Mouse (Mus musculus): ENCODE data around the gene Sdhaf2. TPM values are rescaled to one million over a fixed set of nuclear protein-coding genes. Genes with fewer than 3 reads are reported as not detected.

The Sdhaf2 gene
- total and polyA plus RNA-seq, 2 experiments from 2014 or later: 51.1 to 59.5 TPM

GRCm38 (mm10) chr19:10456752-10457483, 69.0 kb downstream of the Sdhaf2 start, which contains the start of gene Lrrc10b:
TSS of gene Lrrc10b (minus strand) at chr19:10457473.
- peak; percentile 77 for TF ChIP-seq CTCF (IDR thresholded peaks at IDR 0.05; ENCODE audit: low read depth)
- 1% methylated on average over 82 of the region's 96 CpGs for WGBS
- no peaks in the 10 kb centered on the region for H3K9me3 ChIP-seq (ENCODE audit: low read length)
- peak within 1 kb of the TSS; percentile 70 for H3K27ac ChIP-seq (ENCODE audit: low read depth, low read length)
- no peaks in the 10 kb centered on the region for H3K4me1 ChIP-seq (ENCODE audit: insufficient read depth)
- no peaks in the 10 kb centered on the region for H3K36me3 ChIP-seq (ENCODE audit: insufficient read depth)
- peak within 1 kb of the TSS; percentile 73 for H3K4me2 ChIP-seq (ENCODE audit: low read depth)
- peak within 1 kb of the TSS; percentile 51 for H3K4me3 ChIP-seq (ENCODE audit: low read depth, low read length)
- ATAC-seq (peak; percentile 81), DNase-seq (peak; percentile 90)
- H3K27me3 ChIP-seq (ENCODE audit: insufficient read depth, low read length): peaks cover 32% of the 10 kb centered on the region
- peak within 1 kb of the TSS; percentile 57 for H3K9ac ChIP-seq

GRCm38 (mm10) chr19:10455437-10455806, 70.5 kb downstream of the Sdhaf2 start:
- no peak overlapping the region for H3K9ac ChIP-seq
- no peak for TF ChIP-seq CTCF (IDR thresholded peaks at IDR 0.05; ENCODE audit: low read depth)
- DNase-seq (no peak), ATAC-seq (no peak)
- H3K4me2 ChIP-seq (ENCODE audit: low read depth): no peak overlapping the region
- H3K27ac ChIP-seq (ENCODE audit: low read depth, low read length): no peak overlapping the region
- peaks cover 32% of the 10 kb centered on the region for H3K27me3 ChIP-seq (ENCODE audit: insufficient read depth, low read length)
- no peaks in the 10 kb centered on the region for H3K36me3 ChIP-seq (ENCODE audit: insufficient read depth)
- no peaks in the 10 kb centered on the region for H3K4me1 ChIP-seq (ENCODE audit: insufficient read depth)
- H3K9me3 ChIP-seq (ENCODE audit: low read length): no peaks in the 10 kb centered on the region
- 74% methylated on average over 3 of the region's 3 CpGs for WGBS
- H3K4me3 ChIP-seq (ENCODE audit: low read depth, low read length): no peak overlapping the region

GRCm38 (mm10) chr19:10454718-10455436, 71.1 kb downstream of the Sdhaf2 start:
- no peak for ATAC-seq
- 73% methylated on average over 4 of the region's 4 CpGs for WGBS
- no peak overlapping the region for H3K4me3 ChIP-seq (ENCODE audit: low read depth, low read length)
- no peak for DNase-seq
- peaks cover 30% of the 10 kb centered on the region for H3K27me3 ChIP-seq (ENCODE audit: insufficient read depth, low read length)
- no peaks in the 10 kb centered on the region for H3K36me3 ChIP-seq (ENCODE audit: insufficient read depth)
- no peak overlapping the region for H3K9ac ChIP-seq
- no peak overlapping the region for H3K4me2 ChIP-seq (ENCODE audit: low read depth)
- no peaks in the 10 kb centered on the region for H3K9me3 ChIP-seq (ENCODE audit: low read length)
- no peak overlapping the region for H3K27ac ChIP-seq (ENCODE audit: low read depth, low read length)
- TF ChIP-seq CTCF (IDR thresholded peaks at IDR 0.05; ENCODE audit: low read depth): no peak
- H3K4me1 ChIP-seq (ENCODE audit: insufficient read depth): no peaks in the 10 kb centered on the region

Other genes with a start within 250 kb of the Sdhaf2 start
- gene Dagla, start 221.3 kb downstream of the Sdhaf2 start, total RNA-seq (2014; rRNA removed): 17.4 and 21.8 TPM in 2 replicates
- 8.2 and 11.2 TPM in 2 replicates for gene Dagla, start 221.3 kb downstream of the Sdhaf2 start, polyA plus RNA-seq (2015; fragmentation: Nextera tagmentation; extraction: Ambion mirVana)
- 91.6 and 110 TPM in 2 replicates for gene Syt7, start 137.1 kb downstream of the Sdhaf2 start, total RNA-seq (2014; rRNA removed)
- gene Syt7, start 137.1 kb downstream of the Sdhaf2 start, polyA plus RNA-seq (2015; fragmentation: Nextera tagmentation; extraction: Ambion mirVana): 14.9 and 19.2 TPM in 2 replicates
- gene Lrrc10b, start 68.7 kb downstream of the Sdhaf2 start, total RNA-seq (2014; rRNA removed): 6.5 and 7.7 TPM in 2 replicates
- gene Lrrc10b, start 68.7 kb downstream of the Sdhaf2 start, polyA plus RNA-seq (2015; fragmentation: Nextera tagmentation; extraction: Ambion mirVana): 1.1 and 2.5 TPM in 2 replicates
- 3.5 and 5.1 TPM in 2 replicates for gene Ppp1r32, start 43.2 kb downstream of the Sdhaf2 start, total RNA-seq (2014; rRNA removed)
- 4.4 and 6.0 TPM in 2 replicates for gene Ppp1r32, start 43.2 kb downstream of the Sdhaf2 start, polyA plus RNA-seq (2015; fragmentation: Nextera tagmentation; extraction: Ambion mirVana)
- 62.6 and 74.9 TPM in 2 replicates for gene Cpsf7, start 876 bp downstream of the Sdhaf2 start, total RNA-seq (2014; rRNA removed)
- gene Cpsf7, start 876 bp downstream of the Sdhaf2 start, polyA plus RNA-seq (2015; fragmentation: Nextera tagmentation; extraction: Ambion mirVana): 37.6 and 41.9 TPM in 2 replicates
- 23.5 and 26.9 TPM in 2 replicates for gene Tmem216, start 30.1 kb upstream of the Sdhaf2 start, total RNA-seq (2014; rRNA removed)
- 36.6 and 46.4 TPM in 2 replicates for gene Tmem216, start 30.1 kb upstream of the Sdhaf2 start, polyA plus RNA-seq (2015; fragmentation: Nextera tagmentation; extraction: Ambion mirVana)
- 21.4 and 24.9 TPM in 2 replicates for gene Cyb561a3, start 51.0 kb upstream of the Sdhaf2 start, total RNA-seq (2014; rRNA removed)
- 18.9 and 22.0 TPM in 2 replicates for gene Cyb561a3, start 51.0 kb upstream of the Sdhaf2 start, polyA plus RNA-seq (2015; fragmentation: Nextera tagmentation; extraction: Ambion mirVana)
- gene Tmem138, start 51.2 kb upstream of the Sdhaf2 start, total RNA-seq (2014; rRNA removed): 16.6 and 21.2 TPM in 2 replicates
- gene Tmem138, start 51.2 kb upstream of the Sdhaf2 start, polyA plus RNA-seq (2015; fragmentation: Nextera tagmentation; extraction: Ambion mirVana): 28.3 and 31.7 TPM in 2 replicates
- gene Ddb1, start 79.2 kb upstream of the Sdhaf2 start, total RNA-seq (2014; rRNA removed): 245 and 273 TPM in 2 replicates
- 130 and 145 TPM in 2 replicates for gene Ddb1, start 79.2 kb upstream of the Sdhaf2 start, polyA plus RNA-seq (2015; fragmentation: Nextera tagmentation; extraction: Ambion mirVana)
- 8.8 and 12.8 TPM in 2 replicates for gene Tkfc, start 79.5 kb upstream of the Sdhaf2 start, total RNA-seq (2014; rRNA removed)
- 19.3 and 22.7 TPM in 2 replicates for gene Tkfc, start 79.5 kb upstream of the Sdhaf2 start, polyA plus RNA-seq (2015; fragmentation: Nextera tagmentation; extraction: Ambion mirVana)
- gene Vwce, start 108.1 kb upstream of the Sdhaf2 start, total RNA-seq (2014; rRNA removed): 1.5 and 1.7 TPM in 2 replicates
- 0.44 and 0.88 TPM in 2 replicates for gene Vwce, start 108.1 kb upstream of the Sdhaf2 start, polyA plus RNA-seq (2015; fragmentation: Nextera tagmentation; extraction: Ambion mirVana)
- not detected in 2 replicates for gene Pga5, start 151.9 kb upstream of the Sdhaf2 start, total RNA-seq (2014; rRNA removed)
- not detected in 2 replicates for gene Pga5, start 151.9 kb upstream of the Sdhaf2 start, polyA plus RNA-seq (2015; fragmentation: Nextera tagmentation; extraction: Ambion mirVana)
- gene Vps37c, start 162.6 kb upstream of the Sdhaf2 start, total RNA-seq (2014; rRNA removed): 27.9 and 29.0 TPM in 2 replicates
- gene Vps37c, start 162.6 kb upstream of the Sdhaf2 start, polyA plus RNA-seq (2015; fragmentation: Nextera tagmentation; extraction: Ambion mirVana): 34.5 TPM in 2 replicates
- gene Cd5, start 212.9 kb upstream of the Sdhaf2 start, total RNA-seq (2014; rRNA removed): 0.10 TPM in 1 of 2 replicates, not detected in the other
- 0.24 and 0.52 TPM in 2 replicates for gene Cd5, start 212.9 kb upstream of the Sdhaf2 start, polyA plus RNA-seq (2015; fragmentation: Nextera tagmentation; extraction: Ambion mirVana)

Data from forebrain, postnatal 0 days (tissue).